Mouse (Mus musculus) kidney, postnatal 14 days (tissue): ENCODE measurements around the gene Slc19a2.

Source experiments
- DNase-seq: peaks from one replicate; pipeline ENCODE4 v3.0.0; 2022; ENCODE audit warnings: mixed read lengths

Slc19a2 gene

DNA sequence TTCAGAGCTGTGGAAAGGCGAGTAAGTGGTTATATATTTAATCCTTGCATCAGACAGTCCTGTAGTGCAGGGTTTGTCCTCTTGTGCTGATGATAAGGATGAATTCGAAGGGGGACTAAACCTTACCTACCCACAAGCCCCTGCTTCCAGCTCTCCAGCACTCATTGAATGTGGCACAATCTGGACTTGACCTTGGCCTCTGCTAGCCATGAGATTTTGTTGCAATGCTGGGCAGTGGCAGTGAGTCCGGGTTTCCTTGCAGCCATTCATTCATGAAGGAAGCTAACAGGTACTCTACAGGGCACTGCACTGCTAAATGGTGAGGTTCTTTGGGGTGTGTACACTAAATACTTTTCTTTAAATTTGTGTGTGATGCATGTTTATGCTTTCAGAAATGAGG, 6.0 kb downstream of the Slc19a2 start:
- no peak for DNase-seq

DNA sequence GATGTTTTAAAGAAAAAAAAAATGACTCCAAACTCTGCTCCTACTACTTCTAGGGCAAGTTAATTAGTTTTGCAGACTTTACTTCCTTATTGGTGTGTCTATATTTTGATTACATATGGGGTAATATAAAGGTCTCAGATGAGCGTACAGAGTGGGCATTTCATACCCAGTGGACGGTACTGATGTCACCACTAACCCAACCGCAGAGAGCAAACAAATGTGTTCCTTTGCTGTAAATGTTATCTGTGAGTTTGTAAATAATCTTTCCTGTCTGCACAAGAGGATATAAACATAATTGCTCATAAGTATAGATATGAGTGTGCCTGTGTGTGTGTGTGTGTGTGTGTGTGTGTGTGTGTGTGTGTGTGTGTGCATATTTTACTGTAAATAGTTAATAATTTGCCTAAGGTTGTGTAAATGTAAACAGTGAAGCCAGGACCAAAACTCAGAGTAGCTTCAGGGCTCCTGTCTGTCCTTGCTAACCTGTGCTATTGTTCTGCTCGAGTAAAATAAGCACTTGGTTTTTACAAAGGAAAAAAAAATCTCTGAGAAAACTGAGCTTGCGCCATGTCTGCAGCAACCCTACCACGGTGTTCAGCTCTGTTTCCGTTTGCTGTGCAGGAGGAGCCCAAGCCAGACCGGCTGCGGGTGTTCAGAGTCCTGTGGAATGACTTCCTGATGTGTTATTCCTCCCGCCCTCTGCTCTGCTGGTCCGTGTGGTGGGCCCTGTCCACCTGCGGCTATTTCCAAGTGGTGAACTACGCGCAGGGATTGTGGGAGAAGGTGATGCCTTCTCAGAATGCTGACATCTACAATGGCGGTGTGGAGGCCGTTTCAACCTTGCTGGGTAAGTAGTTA, 11.6 kb downstream of the Slc19a2 start:
- DNase-seq, result no peak

DNA sequence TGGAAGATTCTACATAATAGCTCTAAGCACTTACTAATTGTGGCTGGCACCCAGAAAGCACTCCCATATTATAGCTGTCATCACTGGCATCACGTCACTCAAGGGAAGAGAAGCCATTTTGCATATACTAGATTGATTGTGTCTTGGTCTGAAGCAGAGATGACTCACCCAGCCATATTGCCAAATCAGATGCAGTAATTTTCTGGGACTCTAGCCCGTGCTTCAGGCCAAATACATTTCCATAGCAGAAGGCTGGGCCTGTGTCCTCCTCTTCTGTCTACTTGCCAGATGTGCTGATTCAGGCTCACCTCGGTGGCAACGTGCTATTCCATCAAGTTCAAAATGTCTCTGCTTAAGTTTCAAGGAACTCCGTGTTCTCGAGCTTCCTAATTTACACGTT, 12.7 kb downstream of the Slc19a2 start:
- no peak for DNase-seq

DNA sequence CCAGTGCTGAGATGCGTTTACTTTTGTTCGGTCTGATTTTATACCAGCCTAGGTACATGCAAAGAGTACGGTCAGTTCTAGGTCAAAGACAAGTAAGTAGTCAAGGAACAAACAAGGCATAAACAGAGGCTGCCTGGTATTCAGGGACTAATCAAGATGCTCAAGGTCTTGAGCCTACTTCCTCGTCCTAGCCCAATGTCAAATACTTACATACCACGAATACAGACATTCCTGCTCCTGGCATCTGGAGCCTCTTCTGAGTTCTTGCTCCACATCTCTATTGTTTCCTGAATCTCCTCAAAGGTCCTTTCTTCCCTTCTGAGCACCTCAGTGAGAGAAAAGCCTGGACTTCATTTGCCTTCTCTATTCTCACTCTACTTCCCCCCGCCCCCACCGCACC, 22.1 kb downstream of the Slc19a2 start:
- no peak for DNase-seq

DNA sequence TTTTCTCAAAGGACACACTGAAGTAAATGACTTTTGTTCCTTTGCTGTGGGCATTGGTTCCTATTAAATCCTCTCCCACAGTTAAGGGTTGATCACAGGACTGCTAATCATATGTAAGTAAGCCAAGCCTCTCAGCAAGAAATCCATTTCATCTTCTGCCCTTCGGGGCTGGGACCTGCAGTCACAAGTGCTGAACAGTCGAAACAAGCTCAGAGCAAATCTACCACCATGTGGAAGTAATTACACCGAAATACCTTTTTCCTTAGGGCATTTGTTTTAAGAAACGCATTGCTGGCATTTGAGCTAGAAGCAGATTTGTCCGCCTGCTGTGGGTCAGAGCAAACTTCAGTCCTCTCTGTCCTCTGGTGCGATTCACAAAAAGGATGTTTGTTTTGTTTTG, 24.8 kb downstream of the Slc19a2 start:
- no peak for DNase-seq

DNA sequence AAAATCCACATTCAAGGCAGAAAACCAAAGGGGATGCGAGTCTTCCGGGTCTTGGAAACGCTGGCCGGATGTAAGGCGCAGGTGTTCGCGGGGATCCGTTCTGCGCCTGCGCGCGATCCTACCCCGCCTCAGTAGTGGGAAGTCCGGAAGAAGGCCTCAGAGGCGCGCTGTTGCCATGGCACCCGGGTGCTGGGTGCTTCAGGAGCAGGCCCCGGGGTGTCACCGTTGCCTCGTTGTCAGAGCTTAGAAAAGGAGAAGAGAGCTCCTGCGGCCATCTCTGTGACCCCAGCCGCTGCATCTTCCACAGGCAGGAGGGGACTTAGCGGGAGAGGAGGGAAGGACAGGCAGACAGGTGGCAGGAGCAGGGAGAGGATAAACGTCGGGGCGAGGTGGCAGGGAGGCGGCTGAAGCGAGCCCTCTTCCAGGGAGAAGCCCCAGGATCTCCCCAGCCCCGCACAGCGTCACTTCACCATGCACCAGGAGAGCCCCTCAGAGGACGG, 26.7 kb downstream of the Slc19a2 start, which contains the start of gene Ccdc181:
TSS of gene Ccdc181 (plus strand) at position 131 of the 500 bp plus-strand sequence.
- peak; percentile 95 for DNase-seq

DNA sequence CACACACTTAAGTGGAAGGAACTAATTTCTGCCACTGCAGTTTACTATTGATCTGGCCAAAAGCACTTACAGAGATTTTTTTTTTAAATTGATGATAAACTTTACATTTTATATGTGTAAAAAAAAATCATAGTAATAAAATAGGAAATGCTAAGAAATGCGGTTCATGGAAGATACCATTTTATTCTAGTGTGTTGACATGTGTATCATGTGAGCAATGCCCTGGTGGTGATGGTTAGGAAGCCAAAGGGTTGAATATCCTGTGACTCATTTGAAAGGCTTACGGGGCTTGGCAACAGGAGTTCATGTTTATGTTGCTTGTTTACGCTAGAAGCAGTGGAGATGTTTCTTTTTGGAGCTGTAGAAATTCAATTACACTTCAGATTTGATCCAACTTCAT, 27.7 kb downstream of the Slc19a2 start:
- DNase-seq, result no peak

DNA sequence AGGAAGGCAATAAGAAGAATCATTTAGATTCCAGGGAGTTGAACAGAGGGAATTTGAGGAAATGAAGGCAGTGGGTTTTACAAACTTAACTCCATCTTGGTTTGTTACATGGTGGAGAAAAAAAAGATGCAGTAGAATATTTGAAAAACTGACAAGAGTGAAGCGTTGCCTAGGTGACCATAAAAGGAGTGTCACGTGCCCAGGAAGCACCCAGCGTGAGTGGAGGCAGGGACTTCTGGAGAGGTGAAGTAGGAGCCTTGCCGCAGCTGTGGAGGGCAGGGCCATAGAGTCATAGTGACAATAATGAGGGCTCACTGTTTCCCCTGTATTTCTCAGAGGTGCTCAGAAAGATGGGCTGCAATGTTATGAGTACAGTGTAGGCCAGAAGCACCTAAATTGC, 30.5 kb downstream of the Slc19a2 start:
- DNase-seq, result no peak

DNA sequence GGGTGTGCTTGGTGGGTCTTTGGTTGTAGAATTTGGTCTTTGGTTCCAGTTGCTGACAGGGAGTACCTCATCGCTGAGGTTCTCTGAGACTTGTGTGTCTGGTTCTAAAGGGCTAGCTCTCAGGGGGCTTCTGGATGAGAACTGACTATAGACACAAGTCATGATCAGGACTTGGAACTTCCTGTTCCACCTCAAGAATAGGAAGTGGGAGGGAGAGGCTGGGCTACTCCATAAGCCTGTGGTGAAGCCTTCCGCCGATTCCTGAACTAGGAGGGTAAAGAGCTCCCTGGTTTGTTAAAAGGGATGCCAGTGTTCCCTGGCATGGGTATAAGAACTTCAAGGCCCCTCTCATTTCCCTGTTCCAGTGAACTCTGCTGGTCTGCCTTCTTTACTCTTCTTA, 35.2 kb downstream of the Slc19a2 start:
- DNase-seq, result no peak

DNA sequence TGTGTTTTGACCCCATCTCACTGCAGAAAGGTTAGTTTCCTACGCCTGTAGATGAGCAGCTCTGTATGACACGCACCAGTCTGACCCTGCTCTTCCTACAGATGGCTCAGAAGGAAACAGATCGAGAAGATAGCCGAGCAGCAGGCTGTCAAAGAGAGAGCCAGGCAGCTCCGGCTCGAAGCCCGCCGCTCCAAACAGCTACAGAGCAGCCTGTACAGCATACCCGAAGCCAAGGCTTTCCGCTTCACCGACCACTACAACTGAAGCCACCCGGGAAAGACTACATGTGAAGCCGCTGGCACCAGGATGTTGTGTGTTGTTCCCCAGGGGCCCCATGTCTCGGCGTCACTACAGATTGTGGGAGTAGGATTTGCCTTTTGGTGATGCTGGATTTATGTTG, 38.6 kb downstream of the Slc19a2 start:
- peak; percentile 12 for DNase-seq

DNA sequence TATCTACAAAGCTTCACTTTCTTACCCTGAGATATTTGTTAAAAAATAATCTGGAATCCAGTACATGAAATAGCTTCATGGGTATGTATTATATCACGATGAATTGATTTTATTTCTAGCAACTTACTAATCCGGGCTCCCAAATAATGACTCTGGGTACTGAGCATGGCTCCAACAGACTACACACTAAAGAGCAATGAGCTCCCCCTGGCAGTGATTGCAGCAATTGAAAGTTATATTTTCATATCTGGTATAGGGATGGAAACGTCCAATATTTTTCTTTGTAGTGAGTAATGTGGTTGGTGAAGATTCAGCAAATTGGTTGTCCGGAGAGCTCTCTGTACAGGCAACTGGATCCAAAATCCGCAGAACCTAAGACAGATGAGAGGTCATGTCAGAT, 43.2 kb downstream of the Slc19a2 start:
- DNase-seq, result no peak

DNA sequence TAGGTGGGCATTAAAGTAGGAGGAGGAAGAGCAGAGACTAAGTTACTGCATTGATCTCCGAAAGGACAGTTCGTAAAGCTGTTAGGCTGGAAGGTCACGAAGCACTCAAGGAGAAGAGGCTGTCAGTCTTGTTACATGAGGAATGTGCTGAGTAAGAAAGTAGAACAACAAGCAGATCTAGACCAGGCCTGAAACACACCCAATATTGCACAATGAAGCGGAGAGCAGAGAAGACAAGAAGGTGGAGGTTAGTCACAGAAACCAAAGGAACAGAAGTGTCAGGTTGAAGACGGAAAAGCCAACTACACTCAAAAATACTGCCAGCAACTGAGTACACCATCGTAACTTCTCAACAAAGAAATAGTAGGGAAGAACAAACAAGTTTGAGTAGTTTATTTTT, 45.2 kb downstream of the Slc19a2 start:
- DNase-seq, result no peak

DNA sequence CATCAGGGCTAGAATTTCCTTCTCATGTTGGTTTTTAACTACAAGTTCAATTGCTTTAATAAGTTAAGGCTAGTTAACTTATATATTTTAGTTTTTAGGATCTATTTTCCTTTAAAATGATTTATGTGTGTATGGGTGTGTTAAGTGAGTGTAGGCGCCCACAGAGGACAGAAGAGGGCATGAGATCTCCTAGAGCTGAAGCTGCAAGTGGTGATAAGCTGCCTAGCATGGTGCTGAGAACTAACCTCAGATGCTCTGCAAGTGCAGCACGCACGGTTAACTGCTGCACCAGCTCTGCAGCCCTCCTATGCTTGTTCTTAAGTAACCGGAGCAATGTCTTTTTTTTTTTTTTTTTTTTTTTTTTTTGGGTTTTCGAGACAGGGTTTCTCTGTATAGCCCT, 47.6 kb downstream of the Slc19a2 start:
- DNase-seq, result no peak

DNA sequence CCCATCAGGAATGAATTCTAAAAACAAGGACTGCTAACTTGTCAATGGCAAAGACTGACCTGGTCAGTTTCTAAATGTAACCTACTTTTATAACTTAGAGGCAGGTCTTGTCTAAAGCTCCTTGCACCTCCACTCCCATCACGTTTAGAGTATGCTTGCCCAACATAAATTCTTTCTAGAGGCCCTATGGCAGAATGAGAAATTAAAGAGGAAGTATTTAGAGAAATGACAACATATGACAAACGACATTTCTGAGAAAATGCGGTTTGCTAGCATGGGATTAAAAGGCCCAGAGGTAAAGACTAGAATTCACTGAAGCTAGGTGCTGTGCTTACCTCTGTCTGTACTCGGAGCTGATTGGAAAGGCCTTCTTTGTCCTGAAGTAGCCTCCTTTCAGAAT, 53.1 kb downstream of the Slc19a2 start:
- no peak for DNase-seq

DNA sequence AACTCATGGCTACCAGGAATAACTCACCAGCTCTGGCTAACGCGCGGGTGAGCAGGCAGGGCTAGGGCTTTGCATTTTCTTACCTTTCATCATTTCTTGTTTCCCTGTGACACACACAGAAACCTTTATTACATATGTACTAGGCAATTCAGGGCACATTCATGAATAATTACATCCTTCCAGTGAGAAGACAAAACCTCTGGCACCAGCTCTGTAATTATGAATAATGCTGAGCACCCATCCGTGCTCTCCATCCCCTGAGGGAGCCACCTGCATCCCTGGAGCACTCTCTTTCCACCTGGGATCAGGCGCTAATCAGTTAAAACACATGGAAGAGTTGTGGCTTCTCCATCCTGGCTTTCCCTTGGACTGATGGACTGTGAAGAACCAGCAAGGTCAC, 55.0 kb downstream of the Slc19a2 start, which contains the start of gene Nme7:
TSS of gene Nme7 (plus strand) at position 301 of the 400 bp plus-strand sequence.
- no peak for DNase-seq

DNA sequence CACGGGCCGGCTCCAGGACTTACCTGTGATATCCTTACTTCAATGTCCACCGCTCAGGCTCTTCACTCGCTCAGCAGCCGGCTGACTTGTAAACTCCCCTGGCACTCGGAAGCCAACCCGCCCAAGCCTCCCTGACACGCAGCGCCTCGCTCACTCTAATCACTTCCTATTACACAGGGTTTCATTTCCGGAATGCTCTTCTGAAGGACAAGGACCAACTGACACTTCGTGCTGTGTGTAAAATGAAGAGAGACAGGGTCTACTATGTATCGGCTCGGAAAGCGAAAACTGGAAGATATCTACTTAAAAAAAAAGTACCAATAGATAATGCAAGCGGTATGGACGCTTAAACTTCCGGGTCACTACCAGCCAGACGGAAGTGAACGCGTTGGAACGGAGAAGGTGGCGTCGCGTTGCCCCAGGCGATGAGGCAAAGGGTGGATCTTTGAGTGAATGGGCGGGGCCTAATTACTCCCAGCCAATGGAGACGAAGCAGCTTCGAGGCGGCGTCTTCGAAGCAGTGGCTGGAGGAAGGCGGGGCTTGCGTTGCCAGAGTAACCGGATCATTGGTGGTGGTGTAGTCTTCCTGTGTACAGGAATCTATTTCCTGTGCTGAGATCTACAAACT, 58.4 kb downstream of the Slc19a2 start, which contains the start of gene Blzf1:
TSS of gene Blzf1 (minus strand) at position 366 of the 628 bp plus-strand sequence.
- peak; percentile 99 for DNase-seq

DNA sequence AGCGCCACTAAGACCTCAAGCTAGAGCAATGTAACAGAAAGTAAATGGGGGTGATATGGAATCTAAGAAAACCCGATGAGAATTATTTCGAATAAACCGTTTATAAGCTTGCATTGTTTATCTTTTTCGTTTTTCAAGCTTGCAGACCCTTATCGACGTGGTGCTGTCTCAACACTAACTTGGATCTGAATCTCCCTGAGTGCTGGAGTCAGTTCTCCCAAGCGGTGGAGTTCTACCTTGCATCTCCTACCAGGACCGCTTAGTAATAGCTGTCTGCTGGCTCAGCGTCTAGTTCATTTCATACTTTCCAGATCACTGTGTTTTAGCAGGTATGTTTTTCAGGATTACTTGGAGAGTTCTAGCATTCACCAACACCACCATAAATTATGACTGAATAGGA, 59.1 kb downstream of the Slc19a2 start:
- no peak for DNase-seq

DNA sequence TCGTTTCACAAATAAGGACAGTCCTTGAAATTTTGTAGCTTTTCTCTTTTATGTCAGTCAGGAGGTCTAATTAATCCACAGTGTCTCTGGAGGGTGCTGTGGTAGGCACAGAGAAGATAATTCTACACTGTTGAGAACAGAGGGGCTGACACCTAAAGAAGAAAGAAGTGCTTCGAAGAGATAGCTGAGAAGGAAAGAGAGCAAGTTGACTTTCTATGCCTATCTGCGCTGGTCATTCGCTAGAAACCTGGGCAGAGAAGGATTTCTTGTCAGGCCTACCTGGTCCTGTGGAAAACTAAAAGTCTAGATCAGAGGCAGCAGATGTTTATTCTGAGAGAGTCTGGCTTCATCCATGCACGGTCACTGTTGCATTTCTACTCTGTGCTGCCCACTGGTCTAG, 65.2 kb downstream of the Slc19a2 start:
- DNase-seq, result no peak
